In genomic region chr14:58070481-58071119, GRCm38 (mm10) we compare ENCODE assay signal across 8 mouse cellular contexts. TPM values are rescaled to one million over a fixed set of nuclear protein-coding genes. Genes with fewer than 3 reads are reported as not detected.
A peak's percentile ranks its signal among the peaks of the same experiment; 100 is the strongest.
DNase-seq lines count a peak whose midpoint lies in the region; ATAC-seq and TF ChIP-seq lines count a peak whose summit lies in the region.

Gene Fgf9, plus strand, starts transcription at chr14:58070547.

- peak within 1 kb of the TSS; percentile 88 for H3K4me2 ChIP-seq in heart, embryonic 11.5 days
- H3K4me2 ChIP-seq in kidney, postnatal 0 days (ENCODE audit: low read length): peak within 1 kb of the TSS; percentile 87
- H3K4me2 ChIP-seq in lung, postnatal 0 days (replicated peaks; ENCODE audit: low read depth, low read length): peak within 1 kb of the TSS; percentile 94
- H3K4me2 ChIP-seq in stomach, postnatal 0 days (replicated peaks; ENCODE audit: low read depth): peak within 1 kb of the TSS; percentile 93

- H3K27ac ChIP-seq in heart, embryonic 11.5 days (ENCODE audit: low read depth, low read length): no peak within 1 kb of the TSS
- H3K27ac ChIP-seq in kidney, postnatal 0 days: peak within 1 kb of the TSS; percentile 75
- H3K27ac ChIP-seq in lung, postnatal 0 days (ENCODE audit: low read length): no peak within 1 kb of the TSS
- peak within 1 kb of the TSS; percentile 85 for H3K27ac ChIP-seq in stomach, postnatal 0 days (replicated peaks)

- peak within 1 kb of the TSS; percentile 61 for H3K4me3 ChIP-seq in heart, embryonic 11.5 days (ENCODE audit: low read depth, low read length)
- H3K4me3 ChIP-seq in kidney, postnatal 0 days (replicated peaks; ENCODE audit: low read depth, low read length): peak within 1 kb of the TSS; percentile 63
- H3K4me3 ChIP-seq in lung, postnatal 0 days (ENCODE audit: low read depth, low read length): peak within 1 kb of the TSS; percentile 60
- H3K4me3 ChIP-seq in stomach, postnatal 0 days (ENCODE audit: low read depth, low read length): peak within 1 kb of the TSS; percentile 61

- H3K4me1 ChIP-seq in heart, embryonic 11.5 days (ENCODE audit: control insufficient read depth, insufficient read depth, low read length): 0 out of 2 replicates have a peak, but pooled peaks cover 4% of the 10 kb centered on the region
- 0 out of 2 replicates have a peak, but pooled peaks cover 10% of the 10 kb centered on the region for H3K4me1 ChIP-seq in kidney, postnatal 0 days (replicated peaks; ENCODE audit: insufficient read depth, low read length)
- peaks cover 8% of the 10 kb centered on the region for H3K4me1 ChIP-seq in lung, postnatal 0 days (ENCODE audit: insufficient read depth, low read depth, low read length)
- 0 out of 2 replicates have a peak, but pooled peaks cover 2% of the 10 kb centered on the region for H3K4me1 ChIP-seq in stomach, postnatal 0 days (replicated peaks; ENCODE audit: control insufficient read depth, insufficient read depth)

- DNase-seq in urinary bladder, postnatal 25 days (ENCODE audit: low spot score): peak; percentile 5
- no peak for DNase-seq in urinary bladder, postnatal 14 days (ENCODE audit: low spot score)
- DNase-seq in cerebellum, postnatal 25 days: peak; percentile 61 to 71
- peak; percentile 60 for DNase-seq in kidney, postnatal 0 days (ENCODE audit: low spot score)
- peak; percentile 24 for DNase-seq in lung, postnatal 0 days (ENCODE audit: low spot score)
- peak; percentile 70 for DNase-seq in stomach, postnatal 0 days (ENCODE audit: low spot score)
- DNase-seq in ovary, adult 18-20 months (ENCODE audit: low spot score): no peak

- H3K9me3 ChIP-seq in heart, embryonic 11.5 days (replicated peaks; ENCODE audit: control insufficient read depth, low read length): no peaks in the 10 kb centered on the region
- no peaks in the 10 kb centered on the region for H3K9me3 ChIP-seq in kidney, postnatal 0 days (replicated peaks; ENCODE audit: low read length)
- no peaks in the 10 kb centered on the region for H3K9me3 ChIP-seq in lung, postnatal 0 days (ENCODE audit: low read length)
- no peaks in the 10 kb centered on the region for H3K9me3 ChIP-seq in stomach, postnatal 0 days (ENCODE audit: control insufficient read depth, low read length)

- WGBS in heart, embryonic 11.5 days (ENCODE audit: insufficient replicate concordance): 1% methylated on average over 33 of the region's 33 CpGs
- under 1% methylated on average over 33 of the region's 33 CpGs for WGBS in kidney, postnatal 0 days
- under 1% methylated on average over 28 of the region's 33 CpGs for WGBS in lung, postnatal 0 days
- under 1% methylated on average over 30 of the region's 33 CpGs for WGBS in stomach, postnatal 0 days

- H3K36me3 ChIP-seq in heart, embryonic 11.5 days (ENCODE audit: control insufficient read depth, insufficient read depth, low read length): no peaks in the 10 kb centered on the region
- no peaks in the 10 kb centered on the region for H3K36me3 ChIP-seq in kidney, postnatal 0 days (ENCODE audit: insufficient read depth, low read length)
- no peaks in the 10 kb centered on the region for H3K36me3 ChIP-seq in lung, postnatal 0 days (ENCODE audit: insufficient read depth, low read length)
- no peaks in the 10 kb centered on the region for H3K36me3 ChIP-seq in stomach, postnatal 0 days (ENCODE audit: control insufficient read depth, insufficient read depth, low read length)

- no peak for TF ChIP-seq EP300 in lung, postnatal 0 days (IDR thresholded peaks at IDR 0.05)
- TF ChIP-seq EP300 in stomach, postnatal 0 days (optimal IDR thresholded peaks at IDR 0.05): no peak

- peaks cover 36% of the 10 kb centered on the region for H3K27me3 ChIP-seq in heart, embryonic 11.5 days (ENCODE audit: control insufficient read depth, insufficient read depth, low read length)
- H3K27me3 ChIP-seq in kidney, postnatal 0 days (ENCODE audit: insufficient read depth, low read length): peaks cover 8% of the 10 kb centered on the region
- peaks cover 33% of the 10 kb centered on the region for H3K27me3 ChIP-seq in lung, postnatal 0 days (replicated peaks; ENCODE audit: insufficient read depth, low read length)
- H3K27me3 ChIP-seq in stomach, postnatal 0 days (ENCODE audit: control insufficient read depth, insufficient read depth, low read length): no peaks in the 10 kb centered on the region

- peak within 1 kb of the TSS; percentile 80 for H3K9ac ChIP-seq in heart, embryonic 11.5 days (ENCODE audit: low read depth, low read length)
- peak within 1 kb of the TSS; percentile 66 for H3K9ac ChIP-seq in kidney, postnatal 0 days (ENCODE audit: low read depth, low read length)
- no peak within 1 kb of the TSS for H3K9ac ChIP-seq in lung, postnatal 0 days (replicated peaks; ENCODE audit: low read depth)
- H3K9ac ChIP-seq in stomach, postnatal 0 days (ENCODE audit: low read length): peak within 1 kb of the TSS; percentile 71

- no peak for TF ChIP-seq CTCF in kidney, postnatal 0 days (IDR thresholded peaks at IDR 0.05; ENCODE audit: low read depth)
- no peak for TF ChIP-seq CTCF in lung, postnatal 0 days (IDR thresholded peaks at IDR 0.05)
- TF ChIP-seq CTCF in stomach, postnatal 0 days (IDR thresholded peaks at IDR 0.05; ENCODE audit: low read depth): no peak

- ATAC-seq in heart, embryonic 11.5 days (replicated peaks; ENCODE audit: insufficient number of reproducible peaks, low FRiP score, low TSS enrichment): 0 out of 2 replicates have a peak, but pooled peaks have one; percentile 28
- peak; percentile 45 for ATAC-seq in kidney, postnatal 0 days (replicated peaks; ENCODE audit: low FRiP score, low read depth)
- ATAC-seq in lung, postnatal 0 days: no peak
- peak; percentile 69 for ATAC-seq in stomach, postnatal 0 days (ENCODE audit: low FRiP score, low TSS enrichment)

RNA-seq across cellular contexts. Expression of gene Fgf9, which starts in this region (rescaled TPM):
- 8.9 and 9.1 TPM in 2 replicates for polyA plus RNA-seq in heart, embryonic 11.5 days (2014; fragmentation: Nextera tagmentation; extraction: Ambion mirVana)
- polyA plus RNA-seq in kidney, postnatal 0 days (2015; fragmentation: Nextera tagmentation; extraction: Ambion mirVana): 15.3 and 16.3 TPM in 2 replicates
- 2.7 and 3.1 TPM in 2 replicates for polyA plus RNA-seq in lung, postnatal 0 days (2015; fragmentation: Nextera tagmentation; extraction: Ambion mirVana)
- 5.9 and 6.3 TPM in 2 replicates for polyA plus RNA-seq in stomach, postnatal 0 days (2015; fragmentation: Nextera tagmentation; extraction: Ambion mirVana)

Comparison
In these comparisons a context has a peak if more than half of its experiments do, and no peak if none do; other contexts are left out.
1. DNase-seq: peak in urinary bladder, postnatal 25 days (single experiment), cerebellum, postnatal 25 days (2 of 2), kidney, postnatal 0 days (single experiment), lung, postnatal 0 days (single experiment) and stomach, postnatal 0 days (single experiment); none in urinary bladder, postnatal 14 days (single experiment) and ovary, adult 18-20 months (single experiment).
2. H3K27ac ChIP-seq: peak in kidney, postnatal 0 days (single experiment) and stomach, postnatal 0 days (single experiment); none in heart, embryonic 11.5 days (single experiment) and lung, postnatal 0 days (single experiment).
3. Peak in every context shown above with its lines, with median percentiles within 50 percentile points of each other: H3K4me2 ChIP-seq and H3K4me3 ChIP-seq.